In genomic region chr10:50894170-50894991, GRCm38 (mm10) we compare ENCODE assay signal across 8 mouse cellular contexts. TPM values are rescaled to one million over a fixed set of nuclear protein-coding genes. Genes with fewer than 3 reads are reported as not detected.
DNase-seq lines count a peak whose midpoint lies in the region; ATAC-seq lines count a peak whose summit lies in the region.

TSS of gene Sim1 (plus strand) at chr10:50894754.

- ATAC-seq in forebrain, embryonic 15.5 days (replicated peaks), result peak; percentile 97
- ATAC-seq in inflammation-experienced regulatory T-cells, adult 6 months, result peak; percentile 66
- peak; percentile 77 for ATAC-seq in liver, embryonic 13.5 days (ENCODE audit: low read depth)
- ATAC-seq in neural tube, embryonic 11.5 days (ENCODE audit: insufficient read depth, low FRiP score, low TSS enrichment), result peak; percentile 97

- 0 out of 2 replicates have a peak, but pooled peaks cover 3% of the 10 kb centered on the region for H3K4me1 ChIP-seq in brown adipose tissue, adult 24 weeks (ENCODE audit: control insufficient read depth, insufficient read depth, insufficient read length, low read length)
- H3K4me1 ChIP-seq in forebrain, embryonic 15.5 days, result peaks cover 20% of the 10 kb centered on the region
- H3K4me1 ChIP-seq in liver, embryonic 13.5 days (replicated peaks), result peaks cover 12% of the 10 kb centered on the region
- peaks cover 8% of the 10 kb centered on the region for H3K4me1 ChIP-seq in neural tube, embryonic 11.5 days (ENCODE audit: control insufficient read depth, insufficient read depth, low read length)

- peak; percentile 43 for DNase-seq in ovary, adult 18-20 months (ENCODE audit: low spot score)
- DNase-seq in ovary, postnatal 10 days (ENCODE audit: low spot score), result no peak
- DNase-seq in liver, embryonic 13.5 days, result no peak
- peak; percentile 90 for DNase-seq in neural tube, embryonic 11.5 days (ENCODE audit: low spot score)
- no peak for DNase-seq in urinary bladder, adult 2 months (ENCODE audit: low spot score)

- H3K4me2 ChIP-seq in forebrain, embryonic 15.5 days (replicated peaks), result peak within 1 kb of the TSS; percentile 70
- peak within 1 kb of the TSS; percentile 59 for H3K4me2 ChIP-seq in liver, embryonic 13.5 days
- H3K4me2 ChIP-seq in neural tube, embryonic 11.5 days (ENCODE audit: low read depth), result peak within 1 kb of the TSS; percentile 77

- WGBS in forebrain, embryonic 15.5 days, result under 1% methylated on average over 61 of the region's 62 CpGs
- WGBS in liver, embryonic 13.5 days (ENCODE audit: insufficient replicate concordance), result under 1% methylated on average over 58 of the region's 62 CpGs
- WGBS in neural tube, embryonic 11.5 days, result under 1% methylated on average over 58 of the region's 62 CpGs

- H3K27ac ChIP-seq in brown adipose tissue, adult 24 weeks (replicated peaks; ENCODE audit: low read depth, low read length), result no peak within 1 kb of the TSS
- H3K27ac ChIP-seq in forebrain, embryonic 15.5 days (replicated peaks), result no peak within 1 kb of the TSS
- no peak within 1 kb of the TSS for H3K27ac ChIP-seq in liver, embryonic 13.5 days
- H3K27ac ChIP-seq in neural tube, embryonic 11.5 days (ENCODE audit: low read depth, low read length), result no peak within 1 kb of the TSS

- peaks cover 86% of the 10 kb centered on the region for H3K27me3 ChIP-seq in forebrain, embryonic 15.5 days
- H3K27me3 ChIP-seq in liver, embryonic 13.5 days, result peaks cover 95% of the 10 kb centered on the region
- H3K27me3 ChIP-seq in neural tube, embryonic 11.5 days (ENCODE audit: control insufficient read depth, insufficient read depth, low read length), result peaks cover 91% of the 10 kb centered on the region

- H3K36me3 ChIP-seq in forebrain, embryonic 15.5 days, result no peaks in the 10 kb centered on the region
- no peaks in the 10 kb centered on the region for H3K36me3 ChIP-seq in liver, embryonic 13.5 days
- H3K36me3 ChIP-seq in neural tube, embryonic 11.5 days (ENCODE audit: control insufficient read depth, insufficient read depth, low read length), result no peaks in the 10 kb centered on the region

- H3K9me3 ChIP-seq in forebrain, embryonic 15.5 days, result no peaks in the 10 kb centered on the region
- H3K9me3 ChIP-seq in liver, embryonic 13.5 days (replicated peaks), result no peaks in the 10 kb centered on the region
- H3K9me3 ChIP-seq in neural tube, embryonic 11.5 days (ENCODE audit: control insufficient read depth, low read length), result no peaks in the 10 kb centered on the region

- peak within 1 kb of the TSS; percentile 10; the same call in 1 of the 2 replicates for H3K9ac ChIP-seq in forebrain, embryonic 15.5 days (replicated peaks)
- no peak within 1 kb of the TSS for H3K9ac ChIP-seq in liver, embryonic 13.5 days
- H3K9ac ChIP-seq in neural tube, embryonic 11.5 days (ENCODE audit: low read length), result peak within 1 kb of the TSS; percentile 19

- H3K4me3 ChIP-seq in brown adipose tissue, adult 24 weeks (ENCODE audit: insufficient read depth, low read depth, low read length), result peak within 1 kb of the TSS; percentile 51
- H3K4me3 ChIP-seq in forebrain, embryonic 15.5 days, result peak within 1 kb of the TSS; percentile 49
- peak within 1 kb of the TSS; percentile 45 for H3K4me3 ChIP-seq in liver, embryonic 13.5 days (replicated peaks)
- H3K4me3 ChIP-seq in neural tube, embryonic 11.5 days (ENCODE audit: low read depth, low read length), result peak within 1 kb of the TSS; percentile 40

RNA-seq across cellular contexts. Expression of gene Sim1, which starts in this region (rescaled TPM):
- not detected in 2 replicates for polyA plus RNA-seq in brown adipose tissue, adult 24 weeks (2012; ENCODE audit: insufficient read depth, insufficient read length, missing spikeins)
- 0.64 and 1.8 TPM in 2 replicates for polyA plus RNA-seq in forebrain, embryonic 15.5 days (2015; fragmentation: Nextera tagmentation; extraction: Ambion mirVana)
- not detected for polyA plus RNA-seq in inflammation-experienced regulatory T-cells, adult 6 months (2017; shearing (Covaris generic))
- polyA plus RNA-seq in liver, embryonic 13.5 days (2015; fragmentation: Nextera tagmentation; extraction: Ambion mirVana), result 0.03 TPM in 1 of 2 replicates, not detected in the other
- 3.4 and 3.9 TPM in 2 replicates for polyA plus RNA-seq in neural tube, embryonic 11.5 days (2014; fragmentation: Nextera tagmentation; extraction: Ambion mirVana)
- polyA plus RNA-seq in urinary bladder, adult 2 months (2012; rRNA removed), result not detected in 2 replicates

Comparison
In these comparisons a context has a peak if more than half of its experiments do, and no peak if none do; other contexts are left out.
1. DNase-seq: peak in ovary, adult 18-20 months (single experiment) and neural tube, embryonic 11.5 days (single experiment); none in ovary, postnatal 10 days (single experiment), liver, embryonic 13.5 days (single experiment) and urinary bladder, adult 2 months (single experiment).
2. Peak in ATAC-seq in inflammation-experienced regulatory T-cells, adult 6 months; RNA of the gene not detected or under 1 TPM.
3. Peak in ATAC-seq, H3K4me3 ChIP-seq and H3K4me2 ChIP-seq in liver, embryonic 13.5 days; RNA of the gene not detected or under 1 TPM.
4. Peak in every context shown above with its lines, with median percentiles within 50 percentile points of each other: H3K4me3 ChIP-seq, ATAC-seq and H3K4me2 ChIP-seq.